Mouse (Mus musculus): Measurements from ENCODE around the gene Tnfsfm13.

The Tnfsfm13 gene

GRCm38 (mm10) chr11:69708614-69709265 is 12.8 kb upstream of the Tnfsfm13 start:
- in situ Hi-C loops (cut with MboI; ENCODE audit: low pct_unique_long_range_greater_than_20kb in 1 of 2, low sequenced_read_pairs in 2 of 2, unreplicated experiment in 1 of 2): loop anchor here in 1 of 2 experiments (25.0 kb wide), 1 partner anchor 296 kb away; the partner anchor contains the start of gene Kdm6b

GRCm38 (mm10) chr11:69707873-69708381 is 12.0 kb upstream of the Tnfsfm13 start:
- in situ Hi-C loops (cut with MboI; ENCODE audit: low pct_unique_long_range_greater_than_20kb in 1 of 2, low sequenced_read_pairs in 2 of 2, unreplicated experiment in 1 of 2): loop anchor here in 1 of 2 experiments (25.0 kb wide), 1 partner anchor 296 kb away; the partner anchor contains the start of gene Kdm6b

- in situ Hi-C loops (cut with MboI; ENCODE audit: low pct_unique_long_range_greater_than_20kb in 1 of 2, low sequenced_read_pairs in 2 of 2, unreplicated experiment in 1 of 2): loop anchor here in 1 of 2 experiments (25.0 kb wide), 1 partner anchor 295 kb away; the partner anchor contains the start of gene Kdm6b
Observed at GRCm38 (mm10) chr11:69707480-69707847, 11.6 kb upstream of the Tnfsfm13 start.

- in situ Hi-C loops (cut with MboI; ENCODE audit: low pct_unique_long_range_greater_than_20kb in 1 of 2, low sequenced_read_pairs in 2 of 2, unreplicated experiment in 1 of 2): loop anchor here in 1 of 2 experiments (25.0 kb wide), 1 partner anchor 295 kb away; the partner anchor contains the start of gene Kdm6b
Observed at GRCm38 (mm10) chr11:69706775-69707479, 11.0 kb upstream of the Tnfsfm13 start.

- in situ Hi-C loops (cut with MboI; ENCODE audit: low pct_unique_long_range_greater_than_20kb in 1 of 2, low sequenced_read_pairs in 2 of 2, unreplicated experiment in 1 of 2): loop anchor here in 1 of 2 experiments (25.0 kb wide), 1 partner anchor 292 kb away; the partner anchor contains the start of gene Kdm6b
Observed at GRCm38 (mm10) chr11:69704613-69705010, 8.7 kb upstream of the Tnfsfm13 start.

- in situ Hi-C loops (cut with MboI; ENCODE audit: low pct_unique_long_range_greater_than_20kb in 1 of 2, low sequenced_read_pairs in 2 of 2, unreplicated experiment in 1 of 2): loop anchor here in 1 of 2 experiments (25.0 kb wide), 1 partner anchor 292 kb away; the partner anchor contains the start of gene Kdm6b
Observed at GRCm38 (mm10) chr11:69703814-69704612, 8.1 kb upstream of the Tnfsfm13 start.

GRCm38 (mm10) chr11:69703381-69703780 is 7.5 kb upstream of the Tnfsfm13 start:
- in situ Hi-C loops (cut with MboI; ENCODE audit: low pct_unique_long_range_greater_than_20kb in 1 of 2, low sequenced_read_pairs in 2 of 2, unreplicated experiment in 1 of 2): loop anchor here in 1 of 2 experiments (25.0 kb wide), 1 partner anchor 291 kb away; the partner anchor contains the start of gene Kdm6b

GRCm38 (mm10) chr11:69702886-69703285 is 7.0 kb upstream of the Tnfsfm13 start:
- in situ Hi-C loops (cut with MboI; ENCODE audit: low pct_unique_long_range_greater_than_20kb in 1 of 2, low sequenced_read_pairs in 2 of 2, unreplicated experiment in 1 of 2): loop anchor here in 1 of 2 experiments (25.0 kb wide), 1 partner anchor 291 kb away; the partner anchor contains the start of gene Kdm6b

- in situ Hi-C loops (cut with MboI; ENCODE audit: low pct_unique_long_range_greater_than_20kb in 1 of 2, low sequenced_read_pairs in 2 of 2, unreplicated experiment in 1 of 2): no loop called here
Observed at GRCm38 (mm10) chr11:69699595-69699994, 3.7 kb upstream of the Tnfsfm13 start.

- in situ Hi-C loops (cut with MboI; ENCODE audit: low pct_unique_long_range_greater_than_20kb in 1 of 2, low sequenced_read_pairs in 2 of 2, unreplicated experiment in 1 of 2): no loop called here
Observed at GRCm38 (mm10) chr11:69698574-69698973, 2.7 kb upstream of the Tnfsfm13 start.

- in situ Hi-C loops (cut with MboI; ENCODE audit: low pct_unique_long_range_greater_than_20kb in 1 of 2, low sequenced_read_pairs in 2 of 2, unreplicated experiment in 1 of 2): no loop called here
Observed at GRCm38 (mm10) chr11:69697396-69697795, 1.5 kb upstream of the Tnfsfm13 start.

- in situ Hi-C loops (cut with MboI; ENCODE audit: low pct_unique_long_range_greater_than_20kb in 1 of 2, low sequenced_read_pairs in 2 of 2, unreplicated experiment in 1 of 2): no loop called here
Observed at GRCm38 (mm10) chr11:69695046-69695360, 895 bp downstream of the Tnfsfm13 start.

GRCm38 (mm10) chr11:69693421-69693965 is 2.4 kb downstream of the Tnfsfm13 start:
- in situ Hi-C loops (cut with MboI; ENCODE audit: low pct_unique_long_range_greater_than_20kb in 1 of 2, low sequenced_read_pairs in 2 of 2, unreplicated experiment in 1 of 2): no loop called here

GRCm38 (mm10) chr11:69692863-69693262 is 3.0 kb downstream of the Tnfsfm13 start:
- in situ Hi-C loops (cut with MboI; ENCODE audit: low pct_unique_long_range_greater_than_20kb in 1 of 2, low sequenced_read_pairs in 2 of 2, unreplicated experiment in 1 of 2): no loop called here

GRCm38 (mm10) chr11:69692196-69692811 is 3.6 kb downstream of the Tnfsfm13 start:
- in situ Hi-C loops (cut with MboI; ENCODE audit: low pct_unique_long_range_greater_than_20kb in 1 of 2, low sequenced_read_pairs in 2 of 2, unreplicated experiment in 1 of 2): no loop called here

- in situ Hi-C loops (cut with MboI; ENCODE audit: low pct_unique_long_range_greater_than_20kb in 1 of 2, low sequenced_read_pairs in 2 of 2, unreplicated experiment in 1 of 2): no loop called here
Observed at GRCm38 (mm10) chr11:69689891-69690290, 6.0 kb downstream of the Tnfsfm13 start.

GRCm38 (mm10) chr11:69687061-69687460 is 8.8 kb downstream of the Tnfsfm13 start:
- in situ Hi-C loops (cut with MboI; ENCODE audit: low pct_unique_long_range_greater_than_20kb in 1 of 2, low sequenced_read_pairs in 2 of 2, unreplicated experiment in 1 of 2): no loop called here

GRCm38 (mm10) chr11:69686377-69686776 is 9.5 kb downstream of the Tnfsfm13 start:
- in situ Hi-C loops (cut with MboI; ENCODE audit: low pct_unique_long_range_greater_than_20kb in 1 of 2, low sequenced_read_pairs in 2 of 2, unreplicated experiment in 1 of 2): no loop called here

Measured in mouse embryonic stem cell (cell line).